In the genomic region with DNA sequence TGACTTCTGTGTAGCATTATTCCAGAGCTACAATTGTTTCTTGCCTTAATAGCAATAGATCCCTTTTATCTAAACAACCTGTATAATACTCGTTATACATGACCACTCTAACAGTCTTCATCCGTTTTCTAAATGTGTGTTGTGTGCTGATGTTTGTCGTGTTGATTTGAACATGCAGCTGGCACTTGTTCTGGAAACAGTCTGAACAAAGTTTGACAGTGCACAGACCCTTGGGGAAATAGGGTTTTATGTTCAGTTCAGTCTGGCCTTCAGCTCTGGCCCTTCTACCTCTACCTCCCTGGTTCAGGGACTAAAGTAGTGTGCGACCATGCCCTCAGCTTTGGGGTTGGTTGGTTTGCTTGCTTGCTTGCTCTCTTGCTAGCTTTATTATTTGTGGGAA, we compare ENCODE assay signal across 31 mouse cellular contexts.
"Had no signal": no experiment of that assay in that cellular context is flagged by ENCODE, and none has a peak within 500 bp of the region (broad histone marks: within the 10 kb centered on the region; RNA-seq: fewer than 3 reads in every experiment).

No protein-coding gene starts in this region.

- DNase-seq: left cerebral cortex, postnatal 4 days; liver; liver, embryonic 13.5 days; liver, postnatal 0 days; lung, adult 18-20 months; lung, adult 2 months; lung, embryonic 14.5 days; lung, postnatal 10 days; lung, postnatal 14 days; lung, postnatal 36 days; lung, postnatal 4 days; midbrain, embryonic 14.5 days had no signal

- H3K9ac ChIP-seq: limb, embryonic 12.5 days; limb, embryonic 13.5 days; limb, embryonic 15.5 days; liver, embryonic 12.5 days; liver, embryonic 13.5 days; liver, embryonic 14.5 days; liver, embryonic 15.5 days; liver, postnatal 0 days; lung, embryonic 14.5 days; lung, embryonic 15.5 days; midbrain, embryonic 12.5 days; midbrain, embryonic 13.5 days; midbrain, embryonic 15.5 days; neural tube, embryonic 12.5 days had no signal

- H3K4me3 ChIP-seq: left cerebral cortex, adult 2 months; limb, embryonic 10.5 days; limb, embryonic 12.5 days; limb, embryonic 13.5 days; limb, embryonic 15.5 days; liver, embryonic 12.5 days; liver, embryonic 13.5 days; liver, embryonic 15.5 days; lung, embryonic 15.5 days; megakaryocyte, embryonic 14.5 days; midbrain, embryonic 10.5 days; midbrain, embryonic 12.5 days; midbrain, embryonic 13.5 days; midbrain, embryonic 15.5 days; myocyte; neural tube, embryonic 12.5 days had no signal

- H3K9me3 ChIP-seq: limb, embryonic 10.5 days; limb, embryonic 12.5 days; limb, embryonic 13.5 days; limb, embryonic 15.5 days; liver, embryonic 12.5 days; liver, embryonic 13.5 days; liver, embryonic 15.5 days; lung, embryonic 15.5 days; megakaryocyte, embryonic 14.5 days; midbrain, embryonic 10.5 days; midbrain, embryonic 12.5 days; midbrain, embryonic 13.5 days; midbrain, embryonic 15.5 days; neural tube, embryonic 12.5 days had no signal

- H3K4me2 ChIP-seq: limb, embryonic 12.5 days; limb, embryonic 13.5 days; limb, embryonic 15.5 days; liver, embryonic 11.5 days; liver, embryonic 12.5 days; liver, embryonic 13.5 days; liver, embryonic 15.5 days; lung, embryonic 14.5 days; lung, embryonic 15.5 days; midbrain, embryonic 12.5 days; midbrain, embryonic 13.5 days; midbrain, embryonic 15.5 days; neural tube, embryonic 12.5 days had no signal

- H3K4me1 ChIP-seq: limb, embryonic 10.5 days; limb, embryonic 12.5 days; limb, embryonic 13.5 days; limb, embryonic 15.5 days; liver, embryonic 12.5 days; liver, embryonic 13.5 days; liver, embryonic 15.5 days; lung, embryonic 15.5 days; megakaryocyte, embryonic 14.5 days; midbrain, embryonic 10.5 days; midbrain, embryonic 12.5 days; midbrain, embryonic 13.5 days; midbrain, embryonic 15.5 days; neural tube, embryonic 12.5 days had no signal

- H3K27me3 ChIP-seq: limb, embryonic 12.5 days; limb, embryonic 13.5 days; limb, embryonic 15.5 days; liver, embryonic 12.5 days; liver, embryonic 13.5 days; liver, embryonic 15.5 days; lung, embryonic 15.5 days; megakaryocyte, embryonic 14.5 days; midbrain, embryonic 12.5 days; midbrain, embryonic 13.5 days; midbrain, embryonic 15.5 days; neural tube, embryonic 12.5 days had no signal

- ATAC-seq: liver, embryonic 12.5 days; liver, postnatal 0 days; lung, postnatal 0 days; midbrain, embryonic 13.5 days; midbrain, embryonic 15.5 days had no signal

- H3K27ac ChIP-seq: left cerebral cortex, adult 2 months; limb, embryonic 10.5 days; limb, embryonic 12.5 days; limb, embryonic 13.5 days; limb, embryonic 15.5 days; liver, embryonic 12.5 days; liver, embryonic 13.5 days; liver, embryonic 14.5 days; liver, embryonic 15.5 days; lung, embryonic 15.5 days; macrophage; midbrain, embryonic 10.5 days; midbrain, embryonic 12.5 days; midbrain, embryonic 13.5 days; midbrain, embryonic 15.5 days; neural tube, embryonic 12.5 days had no signal
